Mouse (Mus musculus) neural tube, embryonic 11.5 days (tissue): ENCODE data around the gene Rasgrp3. TPM values are rescaled to one million over a fixed set of nuclear protein-coding genes. Genes with fewer than 3 reads are reported as not detected.

Experiments used
- ATAC-seq: fragments of 200-750 bp; cut with Nextera tagmentation; 2 replicates; pipeline ENCODE4 v1.8.0; 2017; ENCODE audit warnings: moderate number of reproducible peaks, mild to moderate bottlenecking, moderate TSS enrichment, moderate library complexity; ENCODE audit not compliant: insufficient read depth, low FRiP score, low TSS enrichment
- DNase-seq: peaks from one replicate; pipeline ENCODE4 v3.0.0-alpha.2; 2015; ENCODE audit warnings: low spot score
- H3K27ac ChIP-seq: fragments of 300-500 bp; sonication (generic); 2 replicates; pipeline ENCODE4 v1.5.1; 2014; ENCODE audit warnings: low read depth, mild to moderate bottlenecking, low read length
- H3K27me3 ChIP-seq: fragments of 300-500 bp; sonication (generic); 2 replicates; pipeline ENCODE4 v1.6.1; 2014; ENCODE audit warnings: mild to moderate bottlenecking, low read length, mixed read lengths; ENCODE audit not compliant: control insufficient read depth, insufficient read depth
- H3K36me3 ChIP-seq: fragments of 300-500 bp; sonication (generic); 2 replicates; pipeline ENCODE4 v1.6.1; 2014; ENCODE audit warnings: mild to moderate bottlenecking, low read length, moderate library complexity, mixed read lengths; ENCODE audit not compliant: control insufficient read depth, insufficient read depth
- H3K4me1 ChIP-seq: fragments of 300-500 bp; sonication (generic); 2 replicates; pipeline ENCODE4 v1.6.1; 2014; ENCODE audit warnings: low read length, mixed read lengths; ENCODE audit not compliant: control insufficient read depth, insufficient read depth
- H3K4me2 ChIP-seq: fragments of 300-500 bp; sonication (generic); 2 replicates; pipeline ENCODE4 v1.6.1; 2014; ENCODE audit warnings: low read depth, mild to moderate bottlenecking, moderate library complexity
- H3K4me3 ChIP-seq: fragments of 300-500 bp; sonication (generic); 2 replicates; pipeline ENCODE4 v1.5.1; 2014; ENCODE audit warnings: low read depth, low read length
- H3K9ac ChIP-seq: fragments of 300-500 bp; sonication (generic); 2 replicates; pipeline ENCODE4 v1.6.1; 2014; ENCODE audit warnings: mild to moderate bottlenecking, low read length
- H3K9me3 ChIP-seq: fragments of 300-500 bp; sonication (generic); 2 replicates; pipeline ENCODE4 v1.6.1; 2016; ENCODE audit warnings: low read length; ENCODE audit not compliant: control insufficient read depth
- WGBS: fragments of 180-500 bp; shearing (Covaris S2); extraction: QIAGEN DNeasy Blood & Tissue Kit; methylation state at CpG from one replicate; pipeline ENCODE4 v1.1.7; 2014; 5-methylcytosine and 5-hydroxymethylcytosine counted together
- polyA plus RNA-seq: library from polyadenylated mRNA; unstranded; fragments of >200 nt; fragmentation: Nextera tagmentation; extraction: Ambion mirVana; gene quantifications from 2 replicates; pipeline ENCODE4 v1.2.1, GENCODE M21; 2014

The Rasgrp3 gene
- polyA plus RNA-seq, 1 experiment from 2014 or later = 11.6 TPM

DNA sequence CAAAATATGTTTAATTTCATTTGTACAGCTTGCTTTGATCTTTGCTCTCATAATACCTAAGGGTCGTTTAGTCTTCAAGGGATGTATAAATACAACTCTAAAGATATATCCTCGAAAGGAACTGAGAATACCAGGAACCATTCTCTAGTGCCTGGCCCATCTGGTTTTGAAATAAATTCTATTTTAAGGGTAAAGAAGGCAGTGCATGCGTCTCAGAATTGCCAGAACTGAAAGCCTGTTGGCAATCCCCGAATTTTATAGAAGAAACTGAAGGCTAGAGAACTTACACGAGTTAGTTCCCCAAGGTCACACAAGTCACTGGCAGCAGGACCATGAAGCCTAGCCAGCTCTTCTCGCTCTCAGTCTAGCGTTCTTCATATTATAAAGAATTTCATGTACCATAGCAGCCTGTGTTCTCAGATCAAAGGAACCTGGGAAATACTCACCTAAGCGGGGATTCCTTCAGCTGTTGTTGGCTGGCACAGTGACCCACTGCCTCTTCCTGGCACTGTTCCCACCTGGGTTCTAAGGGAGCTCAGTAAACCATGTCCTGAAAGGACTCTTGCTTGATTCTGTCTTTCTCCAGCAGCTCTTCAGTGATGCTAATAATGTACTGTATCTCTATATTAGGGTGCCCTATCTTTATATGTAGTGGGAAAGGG, 83.7 kb downstream of the Rasgrp3 start:
- ATAC-seq (no peak), DNase-seq (no peak)
- Histone ChIP-seq H3K9ac (no peak overlapping the region), H3K27me3 (no peaks in the 10 kb centered on the region), H3K27ac (no peak overlapping the region), H3K36me3 (no peaks in the 10 kb centered on the region), H3K4me3 (no peak overlapping the region), H3K4me2 (no peak overlapping the region), H3K4me1 (peaks cover 5% of the 10 kb centered on the region; the same call in 1 of the 2 replicates), H3K9me3 (no peaks in the 10 kb centered on the region)
- 81% methylated on average over 8 of the region's 8 CpGs for WGBS

DNA sequence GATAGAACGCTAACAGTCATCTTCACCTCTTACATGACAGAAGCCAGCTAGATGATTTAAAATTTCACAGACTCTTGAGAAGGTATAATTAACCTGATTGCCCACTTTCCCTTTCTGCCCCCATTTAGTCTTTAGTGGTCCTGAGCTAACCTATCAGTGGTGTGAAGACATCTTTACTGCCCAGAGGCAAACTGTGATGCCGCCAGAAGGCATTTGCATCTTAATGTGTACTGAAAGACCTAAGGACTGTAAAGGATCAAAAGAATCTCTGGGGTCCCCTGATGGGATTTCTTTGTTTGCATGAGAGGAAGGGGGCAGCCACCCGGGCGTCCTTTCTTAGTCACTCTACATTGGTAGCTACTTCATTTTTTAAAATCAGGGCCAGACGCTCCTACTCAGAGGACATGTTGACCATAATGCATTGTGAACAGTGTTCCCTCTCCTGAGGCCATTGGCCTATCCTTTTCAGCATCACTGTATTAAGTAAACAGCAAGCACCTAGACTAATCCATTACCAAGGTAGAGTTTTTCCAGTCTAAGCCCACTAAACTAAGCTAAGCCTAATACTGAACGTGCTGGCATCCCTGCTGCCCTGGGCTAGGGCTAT, 85.6 kb downstream of the Rasgrp3 start:
- H3K27me3 ChIP-seq = no peaks in the 10 kb centered on the region
- WGBS = 11% methylated on average over 6 of the region's 6 CpGs
- H3K36me3 ChIP-seq = no peaks in the 10 kb centered on the region
- DNase-seq = no peak
- peaks cover 5% of the 10 kb centered on the region; the same call in 1 of the 2 replicates for H3K4me1 ChIP-seq
- no peaks in the 10 kb centered on the region for H3K9me3 ChIP-seq
- H3K4me3 ChIP-seq = no peak overlapping the region
- no peak overlapping the region for H3K27ac ChIP-seq
- H3K9ac ChIP-seq = no peak overlapping the region
- ATAC-seq = peak; percentile 31; the same call in 1 of the 2 replicates
- no peak overlapping the region for H3K4me2 ChIP-seq

DNA sequence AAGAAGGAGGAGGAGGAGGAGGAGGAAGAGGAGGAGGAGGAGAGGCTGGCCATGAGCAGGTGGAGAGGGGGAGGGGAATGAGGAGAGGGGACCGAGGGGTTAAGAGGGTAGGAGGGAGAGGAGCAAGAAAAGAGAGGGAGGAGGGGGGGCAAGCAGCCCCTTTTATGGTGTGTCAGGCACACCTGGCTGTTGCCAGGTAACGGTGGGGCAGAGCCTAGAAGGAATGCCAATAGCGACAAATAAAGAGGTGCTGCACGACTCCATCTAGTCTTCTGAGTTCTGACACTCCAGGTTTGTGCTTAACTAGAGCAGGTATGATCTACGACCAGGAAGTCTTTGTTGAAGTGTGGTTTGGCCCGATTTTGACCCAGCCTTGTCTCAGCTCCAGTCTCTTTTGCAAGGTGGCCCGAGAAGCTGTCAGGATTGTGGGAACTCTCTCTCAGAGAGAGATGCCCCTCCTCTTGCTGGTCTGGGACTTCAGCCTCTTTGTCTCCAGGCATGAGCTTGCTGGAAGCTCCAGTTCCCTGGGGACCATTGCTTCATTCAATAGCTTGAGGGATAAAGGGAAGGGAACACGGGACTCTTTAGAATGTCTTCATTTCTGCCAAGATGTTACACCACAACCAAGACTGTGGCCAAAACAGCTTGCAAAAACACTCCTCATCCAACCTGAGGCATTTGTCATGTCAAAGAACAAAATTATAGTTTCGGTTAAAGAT, 86.8 kb downstream of the Rasgrp3 start:
- H3K4me3 ChIP-seq = no peak overlapping the region
- no peaks in the 10 kb centered on the region for H3K27me3 ChIP-seq
- DNase-seq = no peak

GRCm38 (mm10) chr17:75523812-75524211, 88.1 kb downstream of the Rasgrp3 start:
- WGBS = 66% methylated on average over 3 of the region's 3 CpGs
- H3K27ac ChIP-seq = no peak overlapping the region
- H3K9me3 ChIP-seq = no peaks in the 10 kb centered on the region
- no peaks in the 10 kb centered on the region for H3K27me3 ChIP-seq
- DNase-seq (no peak), ATAC-seq (no peak)
- no peak overlapping the region for H3K4me3 ChIP-seq
- no peak overlapping the region for H3K9ac ChIP-seq
- no peaks in the 10 kb centered on the region for H3K36me3 ChIP-seq
- H3K4me1 ChIP-seq = peaks cover 5% of the 10 kb centered on the region; the same call in 1 of the 2 replicates
- no peak overlapping the region for H3K4me2 ChIP-seq

More for the DNA sequence above, 86.8 kb downstream of the Rasgrp3 start:
- Histone ChIP-seq H3K27ac (no peak overlapping the region), H3K9ac (no peak overlapping the region), H3K9me3 (no peaks in the 10 kb centered on the region), H3K4me2 (no peak overlapping the region), H3K4me1 (peaks cover 5% of the 10 kb centered on the region; the same call in 1 of the 2 replicates), H3K36me3 (no peaks in the 10 kb centered on the region)
- ATAC-seq = no peak
- WGBS = 21% methylated on average over 9 of the region's 9 CpGs

DNA sequence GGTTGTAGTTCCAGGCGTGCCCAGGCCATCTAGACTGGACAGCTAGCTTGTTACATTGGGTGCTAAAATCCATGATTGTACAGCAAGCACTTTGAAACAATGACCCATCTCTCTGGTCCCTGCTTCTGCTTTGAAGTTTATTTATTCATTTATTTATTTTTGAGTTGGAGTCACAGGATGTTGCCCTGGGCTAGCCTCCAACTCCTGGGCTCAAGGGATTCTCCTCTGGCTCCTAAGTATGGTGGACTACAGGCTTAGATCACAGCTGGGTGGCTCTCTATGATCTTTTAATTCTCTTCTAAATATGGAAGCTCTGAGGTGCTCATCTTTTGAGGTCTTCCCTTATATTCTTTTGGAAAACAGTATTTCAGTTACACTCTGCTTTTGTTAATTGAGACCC, 90.7 kb downstream of the Rasgrp3 start:
- H3K9ac ChIP-seq = no peak overlapping the region
- no peaks in the 10 kb centered on the region for H3K36me3 ChIP-seq
- no peak overlapping the region for H3K27ac ChIP-seq
- no peak overlapping the region for H3K4me3 ChIP-seq
- H3K4me2 ChIP-seq = no peak overlapping the region
- ATAC-seq (no peak), DNase-seq (no peak)
- WGBS = 93% methylated on average over 1 of the region's 1 CpGs
- H3K4me1 ChIP-seq = 0 out of 2 replicates have a peak, but pooled peaks cover under 1% of the 10 kb centered on the region
- H3K27me3 ChIP-seq = no peaks in the 10 kb centered on the region
- H3K9me3 ChIP-seq = no peaks in the 10 kb centered on the region

DNA sequence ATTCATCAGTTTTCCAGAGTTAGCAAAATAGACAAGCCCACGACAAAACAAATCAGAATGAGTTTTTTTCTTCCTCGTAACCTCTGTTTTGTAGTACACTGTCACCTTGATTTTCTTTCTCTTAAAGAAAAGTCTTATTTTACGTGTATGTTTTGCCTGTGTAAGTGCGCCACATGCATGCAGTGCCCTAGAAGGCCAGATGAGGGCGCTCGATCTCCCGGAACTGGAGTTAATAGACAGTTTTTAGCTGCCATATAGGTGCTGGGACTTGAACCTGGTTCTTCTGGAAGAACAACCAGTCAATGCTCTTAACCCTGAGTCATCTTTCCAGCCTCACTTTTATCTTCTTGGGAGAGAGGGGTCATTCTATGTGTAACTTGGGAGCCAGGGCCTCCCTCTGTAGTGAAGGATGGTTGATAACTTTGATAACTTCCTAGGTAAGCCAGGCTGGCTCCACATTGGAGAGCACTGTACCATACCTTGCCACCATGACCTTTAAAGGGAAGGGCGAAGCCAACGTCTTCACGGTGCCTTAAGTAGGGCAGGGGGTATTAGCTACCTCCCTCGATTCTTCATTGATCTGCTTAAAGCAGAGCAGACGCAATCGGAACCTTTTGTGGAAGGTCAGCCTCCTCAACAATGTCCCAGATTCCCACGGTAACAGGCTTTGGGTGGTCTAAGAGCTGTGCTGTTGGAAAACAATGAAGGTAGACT, 93.7 kb downstream of the Rasgrp3 start:
- ATAC-seq (no peak), DNase-seq (no peak)

GRCm38 (mm10) chr17:75532469-75532986, 96.8 kb downstream of the Rasgrp3 start:
- 62% methylated on average over 6 of the region's 6 CpGs for WGBS
- Histone ChIP-seq H3K27me3 (no peaks in the 10 kb centered on the region), H3K36me3 (no peaks in the 10 kb centered on the region), H3K9me3 (no peaks in the 10 kb centered on the region), H3K4me2 (no peak overlapping the region), H3K4me1 (no peaks in the 10 kb centered on the region), H3K27ac (no peak overlapping the region), H3K9ac (no peak overlapping the region), H3K4me3 (no peak overlapping the region)
- DNase-seq (no peak), ATAC-seq (no peak)

More for the DNA sequence above, 93.7 kb downstream of the Rasgrp3 start:
- no peaks in the 10 kb centered on the region for H3K4me1 ChIP-seq
- no peak overlapping the region for H3K4me3 ChIP-seq
- H3K9ac ChIP-seq = no peak overlapping the region
- H3K9me3 ChIP-seq = no peaks in the 10 kb centered on the region
- no peaks in the 10 kb centered on the region for H3K36me3 ChIP-seq
- H3K27me3 ChIP-seq = no peaks in the 10 kb centered on the region
- H3K4me2 ChIP-seq = no peak overlapping the region
- no peak overlapping the region for H3K27ac ChIP-seq
- WGBS = 92% methylated on average over 14 of the region's 14 CpGs

DNA sequence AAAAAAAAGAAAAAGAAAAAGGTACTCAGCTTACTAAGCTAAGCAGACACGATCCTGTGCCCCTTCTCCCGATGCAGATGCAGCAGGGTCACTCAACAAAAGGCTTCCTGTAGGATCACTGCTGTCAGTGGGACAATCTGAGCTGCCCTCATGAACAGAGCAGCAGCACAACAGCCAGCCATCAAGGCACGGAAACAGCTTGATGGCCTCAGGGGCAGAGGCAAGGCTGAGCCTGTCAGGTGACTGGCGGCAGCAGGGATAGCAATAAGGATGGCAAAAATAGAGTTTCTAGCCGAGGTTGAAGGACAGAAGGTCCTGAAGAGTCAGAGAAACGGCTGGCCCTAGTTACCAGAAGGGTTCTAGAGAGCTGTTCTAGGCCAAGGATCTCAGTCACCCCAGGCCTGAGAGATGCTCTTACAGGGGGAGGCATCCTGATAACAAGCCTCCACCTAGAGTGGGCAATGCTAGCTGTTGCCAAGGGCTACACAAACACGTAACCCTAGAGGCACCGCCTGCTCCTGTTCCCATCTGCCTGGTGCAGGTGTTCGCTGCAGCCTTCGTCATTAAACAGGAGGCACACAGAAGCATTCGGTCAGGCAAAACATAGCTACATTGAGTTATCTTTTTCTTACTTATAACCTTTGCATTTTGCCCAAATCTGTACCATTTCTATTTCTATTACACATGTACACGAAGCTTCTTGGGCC, 98.8 kb downstream of the Rasgrp3 start:
- ATAC-seq (peak; percentile 37; the same call in 1 of the 2 replicates), DNase-seq (no peak)
- Histone ChIP-seq H3K4me1 (no peaks in the 10 kb centered on the region), H3K4me2 (no peak overlapping the region), H3K9me3 (no peaks in the 10 kb centered on the region), H3K27ac (no peak overlapping the region), H3K27me3 (no peaks in the 10 kb centered on the region), H3K36me3 (peaks cover 7% of the 10 kb centered on the region), H3K9ac (no peak overlapping the region), H3K4me3 (no peak overlapping the region)
- WGBS = 60% methylated on average over 12 of the region's 12 CpGs
